Mouse (Mus musculus) erythroblast, adult 5-6 weeks (primary cell): Measurements from ENCODE around the gene Olfr77. TPM values are rescaled to one million over a fixed set of nuclear protein-coding genes. Genes with fewer than 3 reads are reported as not detected.

Experiments
- ATAC-seq: replicated peaks from 2 replicates; pipeline ENCODE4 v1.8.0; 2016; ENCODE audit warnings: moderate number of reproducible peaks, mild to moderate bottlenecking, moderate TSS enrichment, inconsistent platforms; ENCODE audit not compliant: poor library complexity, low FRiP score, severe bottlenecking
- total RNA-seq, 2 experiments: library from RNA; stranded (forward) in 1 of 2; stranded (reverse) in 1 of 2; fragments of 150-400 nt in 1 of 2; fragments of 200-764, 138-1000 nt in 1 of 2; gene quantifications; 2 replicates each; pipeline versions ENCODE4 v1.2.3 to v1.2.4; 2015 to 2017; ENCODE audit warnings: low replicate concordance in 2 of 2

Gene Olfr77
- total RNA-seq (2015; ENCODE audit: low replicate concordance) (not detected in 2 replicates), total RNA-seq (2017; ENCODE audit: low replicate concordance) (0.56 TPM in 1 of 2 replicates, not detected in the other)

- ATAC-seq = no peak
Observed at GRCm38 (mm10) chr9:19916565-19916964, at the start of gene Olfr77. TSS of gene Olfr77 (plus strand) at chr9:19916865.

- no peak for ATAC-seq
Observed at GRCm38 (mm10) chr9:19887904-19888303, 28.8 kb upstream of the Olfr77 start, which contains the start of gene Olfr862. TSS of gene Olfr862 (minus strand) at chr9:19888004.

- no peak for ATAC-seq
Observed at GRCm38 (mm10) chr9:19911170-19911569, 5.5 kb upstream of the Olfr77 start.

Other genes starting within 250 kb of the Olfr77 start
- gene Olfr857, start 207.4 kb upstream of the Olfr77 start, total RNA-seq (2015; ENCODE audit: low replicate concordance) = not detected in 2 replicates
- gene Olfr857, start 207.4 kb upstream of the Olfr77 start, total RNA-seq (2017; ENCODE audit: low replicate concordance) = not detected in 2 replicates
- not detected in 2 replicates for gene Olfr58, start 136.6 kb upstream of the Olfr77 start, total RNA-seq (2015; ENCODE audit: low replicate concordance)
- gene Olfr58, start 136.6 kb upstream of the Olfr77 start, total RNA-seq (2017; ENCODE audit: low replicate concordance) = not detected in 2 replicates
- gene Olfr859, start 112.0 kb upstream of the Olfr77 start, total RNA-seq (2015; ENCODE audit: low replicate concordance) = not detected in 2 replicates
- under 0.01 TPM in 1 of 2 replicates, not detected in the other for gene Olfr859, start 112.0 kb upstream of the Olfr77 start, total RNA-seq (2017; ENCODE audit: low replicate concordance)
- not detected in 2 replicates for gene Olfr860, start 67.1 kb upstream of the Olfr77 start, total RNA-seq (2015; ENCODE audit: low replicate concordance)
- gene Olfr860, start 67.1 kb upstream of the Olfr77 start, total RNA-seq (2017; ENCODE audit: low replicate concordance) = not detected in 2 replicates
- gene Olfr862, start 28.9 kb upstream of the Olfr77 start, total RNA-seq (2015; ENCODE audit: low replicate concordance) = not detected in 2 replicates
- not detected in 2 replicates for gene Olfr862, start 28.9 kb upstream of the Olfr77 start, total RNA-seq (2017; ENCODE audit: low replicate concordance)
- gene Olfr866, start 111.2 kb downstream of the Olfr77 start, total RNA-seq (2015; ENCODE audit: low replicate concordance) = not detected in 2 replicates
- not detected in 2 replicates for gene Olfr866, start 111.2 kb downstream of the Olfr77 start, total RNA-seq (2017; ENCODE audit: low replicate concordance)
- gene Olfr867, start 140.7 kb downstream of the Olfr77 start, total RNA-seq (2015; ENCODE audit: low replicate concordance) = not detected in 2 replicates
- gene Olfr867, start 140.7 kb downstream of the Olfr77 start, total RNA-seq (2017; ENCODE audit: low replicate concordance) = not detected in 2 replicates
- not detected in 2 replicates for gene Olfr868, start 181.8 kb downstream of the Olfr77 start, total RNA-seq (2015; ENCODE audit: low replicate concordance)
- gene Olfr868, start 181.8 kb downstream of the Olfr77 start, total RNA-seq (2017; ENCODE audit: low replicate concordance) = not detected in 2 replicates
- gene Olfr869, start 212.1 kb downstream of the Olfr77 start, total RNA-seq (2015; ENCODE audit: low replicate concordance) = not detected in 2 replicates
- not detected in 2 replicates for gene Olfr869, start 212.1 kb downstream of the Olfr77 start, total RNA-seq (2017; ENCODE audit: low replicate concordance)